Mouse (Mus musculus): ENCODE results near the gene Ints1.

GRCm38 (mm10) chr5:139776966-139777365 lies 1.5 kb upstream of the Ints1 start:
- TF ChIP-seq CTCF (IDR thresholded peaks at IDR 0.05; ENCODE audit: low read depth) (no peak), EP300 (optimal IDR thresholded peaks at IDR 0.05) (no peak)

Data from stomach, postnatal 0 days (tissue).